Mouse (Mus musculus): ENCODE results near the gene Vmn2r93.

Gene Vmn2r93

DNA sequence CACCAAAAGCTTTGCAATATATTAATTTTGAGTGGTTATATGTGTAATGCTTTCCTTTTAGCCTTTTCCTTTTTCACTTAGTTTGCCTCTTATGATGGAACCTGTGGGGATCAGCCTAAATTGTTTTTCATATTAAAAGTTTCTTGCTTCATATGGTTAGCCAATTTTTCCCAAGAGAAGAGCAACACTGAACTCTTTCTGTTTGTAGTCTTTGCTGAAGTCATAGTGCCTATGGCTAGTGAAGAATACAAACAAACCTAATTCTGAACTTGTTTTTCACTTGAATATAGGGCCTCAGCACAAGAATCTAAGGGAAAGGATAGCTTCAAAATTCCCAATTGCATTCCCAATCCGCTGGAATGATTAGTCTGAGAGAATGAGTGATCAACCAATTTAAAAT, at the start of gene Vmn2r93:
Gene Vmn2r93, plus strand, starts transcription at position 301 of the 400 bp plus-strand sequence.
- DNase-seq = no peak

DNA sequence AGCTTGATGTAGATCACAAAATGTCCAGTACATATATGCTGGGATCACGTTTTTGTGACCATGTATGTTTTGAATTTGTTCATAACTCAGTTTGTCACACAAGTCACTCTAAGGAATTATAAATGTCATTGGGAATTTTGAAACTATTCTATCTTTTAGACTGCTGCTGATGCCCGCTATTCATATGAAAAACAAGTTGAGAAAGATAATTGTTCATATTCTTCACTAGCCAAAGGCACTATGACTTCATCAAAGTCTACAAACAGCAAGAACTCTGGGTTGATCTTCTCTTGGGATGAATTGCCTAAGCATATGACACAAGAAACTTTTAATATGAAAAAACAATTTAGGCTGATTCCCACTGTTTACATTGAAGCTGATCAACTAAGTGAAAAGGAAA, 20.2 kb upstream of the Vmn2r93 start, which contains the start of gene Vmn2r94:
Gene Vmn2r94, minus strand, starts transcription at position 101 of the 400 bp plus-strand sequence.
- DNase-seq = no peak

DNA sequence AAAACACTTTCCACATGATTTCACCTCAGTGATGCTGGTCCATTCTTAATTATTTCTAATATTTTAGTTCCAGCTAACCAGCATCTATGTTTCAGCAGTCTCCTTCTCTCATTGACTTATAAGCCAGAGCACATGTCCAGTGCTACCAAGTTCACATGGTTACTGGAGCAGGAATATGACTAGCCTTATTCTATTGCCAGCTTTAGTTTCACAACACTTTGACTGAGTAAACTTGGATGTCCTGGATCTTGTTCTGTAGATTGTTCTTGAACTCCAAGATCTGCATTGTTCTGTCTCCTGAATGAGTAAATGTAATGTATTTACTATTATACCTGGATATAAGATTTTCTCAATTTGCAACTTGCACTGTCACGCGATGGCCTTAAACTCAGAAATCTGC, 25.1 kb downstream of the Vmn2r93 start:
- no peak for DNase-seq

DNA sequence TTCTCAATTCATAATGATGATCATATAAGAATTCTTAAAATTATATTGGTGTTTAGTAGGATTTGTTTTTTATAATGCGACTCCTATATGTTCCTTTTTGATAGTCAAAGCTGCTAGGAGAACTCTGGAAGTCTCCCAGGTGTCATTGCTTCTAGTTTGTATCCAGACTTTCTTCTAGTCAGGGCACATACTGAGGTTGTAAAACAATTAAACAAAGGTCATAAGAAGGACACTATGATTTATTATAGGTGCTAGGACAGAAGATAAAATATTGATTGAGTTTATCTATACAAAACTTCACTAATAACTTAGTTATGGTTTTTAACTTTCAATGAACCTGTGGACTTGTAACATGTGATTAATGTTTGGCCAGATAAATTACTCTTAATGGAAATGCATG, 62.1 kb downstream of the Vmn2r93 start:
- no peak for DNase-seq

DNA sequence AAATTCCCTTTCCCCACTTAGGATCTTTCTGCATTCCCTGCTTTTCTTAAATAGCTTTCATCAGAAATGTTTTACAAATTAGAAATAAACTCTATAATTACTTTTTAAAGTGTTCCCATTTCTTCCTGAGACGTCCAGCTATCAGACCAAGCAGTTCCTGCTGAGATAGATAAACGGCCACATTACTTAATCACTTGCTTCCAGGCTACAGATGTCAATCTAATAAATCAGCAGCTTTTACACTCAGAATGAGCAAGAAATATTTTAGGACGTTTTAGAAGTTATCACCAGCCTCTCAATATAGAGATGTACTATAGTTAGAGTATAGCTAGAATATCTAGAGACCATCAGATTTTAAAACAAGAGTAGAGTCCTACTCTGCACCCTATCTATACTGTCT, 62.7 kb downstream of the Vmn2r93 start:
- no peak for DNase-seq

All from lung, postnatal 14 days (tissue).